Mouse (Mus musculus): ENCODE measurements at regions not wholly inside any gene's neighbourhood (a gene's known extent, or its start where the extent isn't known, plus 50 kb on each side); places are given as distances from the start of the nearest gene placed in this dataset.
"Not testable (repeated sequence)": the region's sequence is repeated elsewhere in the genome, so short reads cannot be mapped to it uniquely, and the experiment has no call there.

DNA sequence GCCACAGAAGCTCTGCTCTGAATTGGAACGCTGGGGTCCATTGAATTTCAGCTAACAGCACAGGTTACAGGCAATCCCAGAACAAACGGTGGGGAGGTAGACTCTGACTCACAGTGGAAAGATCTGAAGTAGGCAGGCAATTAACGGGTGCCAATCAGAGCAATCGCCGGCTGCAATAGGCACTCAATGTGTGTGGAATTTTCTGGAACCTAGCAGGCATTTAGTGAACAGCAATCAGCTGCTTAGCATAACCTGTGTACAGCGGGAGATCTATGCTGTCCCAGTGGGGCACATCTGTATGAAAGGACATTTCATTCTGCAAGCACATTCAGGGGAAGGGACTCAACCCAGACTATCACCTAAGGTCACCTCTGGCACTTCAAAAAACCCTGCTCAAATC lies 213.4 kb downstream of the 1810013L24Rik start:
- no peaks in the 10 kb centered on the region for H3K9me3 ChIP-seq (replicated peaks; ENCODE audit: control insufficient read depth, low read length)
- ATAC-seq (replicated peaks; ENCODE audit: insufficient number of reproducible peaks, low FRiP score, low TSS enrichment, low read depth) (no peak), DNase-seq (ENCODE audit: low spot score) (no peak)
- H3K27me3 ChIP-seq (ENCODE audit: control insufficient read depth, insufficient read depth, low read length): no peaks in the 10 kb centered on the region
- no peak overlapping the region for H3K4me3 ChIP-seq (ENCODE audit: low read depth, low read length)
- no peak overlapping the region for H3K4me2 ChIP-seq (ENCODE audit: low read depth, low read length)
- 87% methylated on average over 6 of the region's 6 CpGs for WGBS
- no peaks in the 10 kb centered on the region for H3K36me3 ChIP-seq (replicated peaks; ENCODE audit: control insufficient read depth, insufficient read depth, low read depth, low read length)
- no peaks in the 10 kb centered on the region for H3K4me1 ChIP-seq (ENCODE audit: control insufficient read depth, insufficient read depth, low read length)
- no peak overlapping the region for H3K27ac ChIP-seq (replicated peaks; ENCODE audit: low read depth, low read length)
- H3K9ac ChIP-seq (replicated peaks; ENCODE audit: low read length): no peak overlapping the region

DNA sequence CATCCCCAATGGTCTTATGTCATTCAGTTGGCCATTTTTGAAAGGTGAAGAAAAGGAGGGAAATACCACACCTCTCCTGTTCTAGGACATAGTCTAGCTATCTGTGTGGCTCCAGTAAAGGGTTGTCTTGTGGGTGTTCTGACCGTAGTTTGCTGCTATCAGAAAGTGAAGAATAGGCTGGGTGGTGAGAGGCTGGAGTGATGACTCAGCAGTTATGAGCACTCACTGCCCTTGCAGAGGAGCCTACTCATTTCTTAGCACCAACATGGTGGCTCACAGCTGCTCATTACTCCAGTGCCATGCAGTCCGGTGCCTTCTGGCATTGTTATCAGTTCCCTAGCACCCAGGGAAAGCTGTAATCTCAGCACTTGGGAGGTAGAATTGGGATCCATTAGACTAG lies 217.0 kb downstream of the 1810013L24Rik start:
- no peaks in the 10 kb centered on the region for H3K9me3 ChIP-seq (replicated peaks; ENCODE audit: control insufficient read depth, low read length)
- no peaks in the 10 kb centered on the region for H3K4me1 ChIP-seq (ENCODE audit: control insufficient read depth, insufficient read depth, low read length)
- no peaks in the 10 kb centered on the region for H3K27me3 ChIP-seq (ENCODE audit: control insufficient read depth, insufficient read depth, low read length)
- ATAC-seq (replicated peaks; ENCODE audit: insufficient number of reproducible peaks, low FRiP score, low TSS enrichment, low read depth) (no peak), DNase-seq (ENCODE audit: low spot score) (no peak)
- H3K4me3 ChIP-seq (ENCODE audit: low read depth, low read length): no peak overlapping the region
- H3K9ac ChIP-seq (replicated peaks; ENCODE audit: low read length): no peak overlapping the region
- H3K36me3 ChIP-seq (replicated peaks; ENCODE audit: control insufficient read depth, insufficient read depth, low read depth, low read length): no peaks in the 10 kb centered on the region
- no peak overlapping the region for H3K27ac ChIP-seq (replicated peaks; ENCODE audit: low read depth, low read length)
- H3K4me2 ChIP-seq (ENCODE audit: low read depth, low read length): no peak overlapping the region
- 96% methylated on average over 2 of the region's 2 CpGs for WGBS

DNA sequence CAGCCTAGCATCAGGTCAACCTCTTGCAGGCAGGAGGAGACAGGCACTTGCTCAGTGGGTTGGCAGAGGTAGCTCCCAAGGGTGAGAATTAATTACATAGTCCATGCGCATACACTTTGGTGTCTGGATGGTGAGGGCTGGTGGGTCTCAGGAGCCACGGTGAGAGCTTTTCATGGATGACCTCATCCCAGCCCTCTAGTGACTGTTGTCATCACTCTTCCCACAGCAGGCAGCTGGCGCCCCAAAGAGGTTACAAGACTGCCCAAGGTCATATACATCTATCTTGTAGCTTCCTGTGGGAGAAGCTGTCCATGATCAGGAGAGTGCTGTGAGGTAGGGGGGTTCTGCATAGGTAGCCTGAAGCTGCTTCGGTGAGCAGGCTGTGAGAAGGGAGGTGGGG lies 224.5 kb downstream of the 1810013L24Rik start:
- 67% methylated on average over 4 of the region's 4 CpGs for WGBS
- ATAC-seq (replicated peaks; ENCODE audit: insufficient number of reproducible peaks, low FRiP score, low TSS enrichment, low read depth) (no peak), DNase-seq (ENCODE audit: low spot score) (no peak)

DNA sequence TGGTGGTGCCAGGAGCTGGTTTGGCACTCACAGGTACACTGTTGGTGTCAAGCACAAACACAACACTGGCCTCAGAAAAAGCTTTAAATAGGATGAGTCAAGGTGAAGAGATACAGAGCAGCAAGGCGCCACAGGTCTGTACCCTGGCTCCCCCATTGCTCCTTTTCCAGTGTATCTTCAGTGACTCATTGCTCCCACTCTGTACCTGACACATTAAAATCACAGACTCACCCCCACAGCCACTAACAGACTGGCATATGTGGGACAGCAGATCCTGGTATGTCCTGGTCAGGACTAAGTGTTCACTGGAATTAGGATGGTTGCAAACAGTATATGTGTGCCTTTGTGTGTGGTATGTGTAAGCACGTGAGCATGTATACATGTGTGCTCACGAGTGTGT lies 226.5 kb downstream of the 1810013L24Rik start:
- H3K4me2 ChIP-seq (ENCODE audit: low read depth, low read length): no peak overlapping the region
- H3K27ac ChIP-seq (replicated peaks; ENCODE audit: low read depth, low read length): no peak overlapping the region
- no peak for ATAC-seq (replicated peaks; ENCODE audit: insufficient number of reproducible peaks, low FRiP score, low TSS enrichment, low read depth)
- no peak for DNase-seq (ENCODE audit: low spot score)
- H3K9ac ChIP-seq (replicated peaks; ENCODE audit: low read length): no peak overlapping the region
- no peaks in the 10 kb centered on the region for H3K27me3 ChIP-seq (ENCODE audit: control insufficient read depth, insufficient read depth, low read length)
- no peaks in the 10 kb centered on the region for H3K9me3 ChIP-seq (replicated peaks; ENCODE audit: control insufficient read depth, low read length)
- 84% methylated on average over 3 of the region's 3 CpGs for whole genome bisulfite sequencing
- no peaks in the 10 kb centered on the region for H3K4me1 ChIP-seq (ENCODE audit: control insufficient read depth, insufficient read depth, low read length)
- no peak overlapping the region for H3K4me3 ChIP-seq (ENCODE audit: low read depth, low read length)
- H3K36me3 ChIP-seq (replicated peaks; ENCODE audit: control insufficient read depth, insufficient read depth, low read depth, low read length): no peaks in the 10 kb centered on the region

More for the DNA sequence above, 224.5 kb downstream of the 1810013L24Rik start:
- Histone ChIP-seq H3K4me2 (ENCODE audit: low read depth, low read length) (no peak overlapping the region), H3K9me3 (replicated peaks; ENCODE audit: control insufficient read depth, low read length) (no peaks in the 10 kb centered on the region), H3K9ac (replicated peaks; ENCODE audit: low read length) (no peak overlapping the region), H3K36me3 (replicated peaks; ENCODE audit: control insufficient read depth, insufficient read depth, low read depth, low read length) (no peaks in the 10 kb centered on the region), H3K4me1 (ENCODE audit: control insufficient read depth, insufficient read depth, low read length) (no peaks in the 10 kb centered on the region), H3K27ac (replicated peaks; ENCODE audit: low read depth, low read length) (no peak overlapping the region), H3K27me3 (ENCODE audit: control insufficient read depth, insufficient read depth, low read length) (no peaks in the 10 kb centered on the region), H3K4me3 (ENCODE audit: low read depth, low read length) (no peak overlapping the region)

DNA sequence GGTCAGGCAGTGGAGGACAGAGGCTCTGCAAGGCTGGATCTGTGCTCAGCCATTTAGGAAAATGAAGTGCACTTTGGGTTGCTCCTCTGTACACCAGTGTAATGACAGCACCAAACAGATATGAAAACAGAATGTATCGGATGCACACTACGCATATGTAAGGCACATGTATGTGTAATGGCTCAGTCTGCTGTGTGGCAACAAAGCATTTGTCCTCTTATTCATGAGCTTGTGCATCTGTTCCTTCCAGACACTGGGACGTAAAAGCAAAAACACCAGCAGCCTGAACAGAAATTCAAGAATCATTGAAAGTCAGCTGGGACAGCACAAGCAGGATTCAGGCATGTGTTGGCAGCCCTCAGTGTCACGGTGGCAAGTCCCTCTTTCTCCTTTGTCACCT lies 241.6 kb downstream of the 1810013L24Rik start:
- Histone ChIP-seq H3K4me1 (ENCODE audit: control insufficient read depth, insufficient read depth, low read length) (no peaks in the 10 kb centered on the region), H3K27ac (replicated peaks; ENCODE audit: low read depth, low read length) (no peak overlapping the region), H3K9ac (replicated peaks; ENCODE audit: low read length) (no peak overlapping the region), H3K4me2 (ENCODE audit: low read depth, low read length) (no peak overlapping the region), H3K4me3 (ENCODE audit: low read depth, low read length) (no peak overlapping the region), H3K27me3 (ENCODE audit: control insufficient read depth, insufficient read depth, low read length) (no peaks in the 10 kb centered on the region), H3K9me3 (replicated peaks; ENCODE audit: control insufficient read depth, low read length) (no peaks in the 10 kb centered on the region), H3K36me3 (replicated peaks; ENCODE audit: control insufficient read depth, insufficient read depth, low read depth, low read length) (no peaks in the 10 kb centered on the region)
- 93% methylated on average over 4 of the region's 4 CpGs for WGBS
- no peak for ATAC-seq (replicated peaks; ENCODE audit: insufficient number of reproducible peaks, low FRiP score, low TSS enrichment, low read depth)
- DNase-seq (ENCODE audit: low spot score): no peak

DNA sequence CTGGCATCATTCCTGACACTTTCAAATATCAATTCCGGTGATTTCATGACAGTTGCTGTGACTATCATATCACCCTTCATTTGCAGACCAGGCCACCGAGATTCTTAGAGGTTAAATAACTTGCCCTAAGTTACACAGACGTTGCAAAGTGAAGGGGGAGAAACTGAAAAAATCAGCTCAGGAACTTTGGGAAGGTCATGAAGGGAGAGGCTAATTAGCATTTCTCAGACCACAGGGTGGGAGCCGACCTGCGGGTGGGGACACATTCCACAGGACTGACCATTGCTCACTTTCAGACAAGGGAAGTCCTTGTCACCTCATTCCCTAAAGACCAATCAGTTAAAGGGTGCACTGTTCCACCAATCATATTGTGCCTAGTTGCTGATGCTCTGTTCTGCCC lies 242.1 kb downstream of the 1810013L24Rik start:
- H3K4me2 ChIP-seq (ENCODE audit: low read depth, low read length); H3K9me3 ChIP-seq (replicated peaks; ENCODE audit: control insufficient read depth, low read length); H3K4me3 ChIP-seq (ENCODE audit: low read depth, low read length); H3K27me3 ChIP-seq (ENCODE audit: control insufficient read depth, insufficient read depth, low read length); H3K27ac ChIP-seq (replicated peaks; ENCODE audit: low read depth, low read length); H3K4me1 ChIP-seq (ENCODE audit: control insufficient read depth, insufficient read depth, low read length); H3K9ac ChIP-seq (replicated peaks; ENCODE audit: low read length); ATAC-seq (replicated peaks; ENCODE audit: insufficient number of reproducible peaks, low FRiP score, low TSS enrichment, low read depth); H3K36me3 ChIP-seq (replicated peaks; ENCODE audit: control insufficient read depth, insufficient read depth, low read depth, low read length); DNase-seq (ENCODE audit: low spot score): not testable (repeated sequence)
- WGBS: 79% methylated on average over 5 of the region's 5 CpGs

DNA sequence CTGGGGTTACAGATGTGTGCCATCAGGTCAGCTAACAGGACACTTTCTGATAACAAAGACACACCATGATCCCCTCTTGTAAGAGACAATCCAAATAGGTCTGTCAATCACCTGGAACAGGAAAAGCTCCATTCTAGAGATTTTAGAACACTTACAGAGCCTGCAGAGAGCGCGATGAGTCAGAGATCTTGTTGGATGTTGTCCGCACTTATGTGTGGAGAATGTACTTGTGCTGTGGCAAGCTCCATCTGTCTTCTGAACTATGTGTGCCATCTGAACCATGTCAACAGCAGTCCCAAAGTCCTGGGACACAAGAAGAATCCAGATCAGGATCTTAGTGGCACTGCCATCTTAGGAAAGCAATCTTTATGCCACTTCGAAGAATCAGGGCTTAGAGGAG lies 244.4 kb downstream of the 1810013L24Rik start:
- no peak overlapping the region for H3K4me3 ChIP-seq (ENCODE audit: low read depth, low read length)
- H3K27me3 ChIP-seq (ENCODE audit: control insufficient read depth, insufficient read depth, low read length): no peaks in the 10 kb centered on the region
- no peaks in the 10 kb centered on the region for H3K4me1 ChIP-seq (ENCODE audit: control insufficient read depth, insufficient read depth, low read length)
- H3K27ac ChIP-seq (replicated peaks; ENCODE audit: low read depth, low read length): no peak overlapping the region
- no peak for DNase-seq (ENCODE audit: low spot score)
- WGBS: 94% methylated on average over 4 of the region's 4 CpGs
- H3K4me2 ChIP-seq (ENCODE audit: low read depth, low read length): no peak overlapping the region
- no peaks in the 10 kb centered on the region for H3K9me3 ChIP-seq (replicated peaks; ENCODE audit: control insufficient read depth, low read length)
- H3K9ac ChIP-seq (replicated peaks; ENCODE audit: low read length): no peak overlapping the region
- ATAC-seq (replicated peaks; ENCODE audit: insufficient number of reproducible peaks, low FRiP score, low TSS enrichment, low read depth): no peak
- no peaks in the 10 kb centered on the region for H3K36me3 ChIP-seq (replicated peaks; ENCODE audit: control insufficient read depth, insufficient read depth, low read depth, low read length)

DNA sequence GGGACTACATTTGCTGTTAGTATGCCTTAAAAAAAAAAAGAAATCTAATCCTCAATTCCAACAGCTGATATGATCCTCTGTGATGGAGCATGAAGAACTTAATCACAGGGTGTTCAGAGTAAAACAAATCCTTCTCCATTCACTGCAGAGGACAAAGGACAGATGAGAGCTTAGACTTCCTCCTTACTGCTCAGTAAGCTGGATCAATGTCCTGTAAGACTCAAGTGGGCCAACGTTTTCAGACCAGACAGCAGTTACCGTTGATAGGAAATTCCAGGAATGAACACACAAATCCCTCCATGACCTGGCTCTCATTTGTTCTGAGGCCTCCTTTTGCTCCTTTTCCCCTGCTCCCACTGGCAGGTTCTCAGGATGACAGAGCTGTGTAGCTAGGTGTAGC lies 247.6 kb downstream of the 1810013L24Rik start:
- Histone ChIP-seq H3K4me2 (ENCODE audit: low read depth, low read length) (no peak overlapping the region), H3K27ac (replicated peaks; ENCODE audit: low read depth, low read length) (no peak overlapping the region), H3K36me3 (replicated peaks; ENCODE audit: control insufficient read depth, insufficient read depth, low read depth, low read length) (no peaks in the 10 kb centered on the region), H3K27me3 (ENCODE audit: control insufficient read depth, insufficient read depth, low read length) (no peaks in the 10 kb centered on the region), H3K4me1 (ENCODE audit: control insufficient read depth, insufficient read depth, low read length) (no peaks in the 10 kb centered on the region), H3K9me3 (replicated peaks; ENCODE audit: control insufficient read depth, low read length) (no peaks in the 10 kb centered on the region), H3K9ac (replicated peaks; ENCODE audit: low read length) (no peak overlapping the region), H3K4me3 (ENCODE audit: low read depth, low read length) (no peak overlapping the region)
- no peak for ATAC-seq (replicated peaks; ENCODE audit: insufficient number of reproducible peaks, low FRiP score, low TSS enrichment, low read depth)
- WGBS: 79% methylated on average over 2 of the region's 2 CpGs
- no peak for DNase-seq (ENCODE audit: low spot score)
